Mouse (Mus musculus) olfactory bulb, adult 2 months (tissue): ENCODE measurements around the gene Ulk4.

Experiments
- CTCF ChIP-seq: fragments of 200-500 bp; IDR thresholded peaks from 2 replicates; pipeline ENCODE4 v1.5.1; 2012; ENCODE audit warnings: low read depth, mild to moderate bottlenecking, low read length, moderate library complexity; ENCODE audit not compliant: insufficient read depth
- POLR2A ChIP-seq: fragments of 200-500 bp; IDR thresholded peaks from 2 replicates; pipeline ENCODE4 v1.6.1; 2012; ENCODE audit warnings: mild to moderate bottlenecking, low read depth, low read length, moderate library complexity; ENCODE audit not compliant: insufficient read depth

GRCm38 (mm10) chr9:121037975-121038374 is 239.0 kb downstream of the Ulk4 start:
- TF ChIP-seq POLR2A: no peak
- TF ChIP-seq CTCF: no peak
